Mouse (Mus musculus): Measurements from ENCODE around the gene Plcxd2. TPM values are rescaled to one million over a fixed set of nuclear protein-coding genes. Genes with fewer than 3 reads are reported as not detected.

The Plcxd2 gene
- polyA plus RNA-seq (2014; fragmentation: Illumina TruSeq; extraction: RNeasy Lipid Tissue Mini Kit (QIAGEN cat#74804); ENCODE audit: low read depth, low replicate concordance), result 0.24 TPM

DNA sequence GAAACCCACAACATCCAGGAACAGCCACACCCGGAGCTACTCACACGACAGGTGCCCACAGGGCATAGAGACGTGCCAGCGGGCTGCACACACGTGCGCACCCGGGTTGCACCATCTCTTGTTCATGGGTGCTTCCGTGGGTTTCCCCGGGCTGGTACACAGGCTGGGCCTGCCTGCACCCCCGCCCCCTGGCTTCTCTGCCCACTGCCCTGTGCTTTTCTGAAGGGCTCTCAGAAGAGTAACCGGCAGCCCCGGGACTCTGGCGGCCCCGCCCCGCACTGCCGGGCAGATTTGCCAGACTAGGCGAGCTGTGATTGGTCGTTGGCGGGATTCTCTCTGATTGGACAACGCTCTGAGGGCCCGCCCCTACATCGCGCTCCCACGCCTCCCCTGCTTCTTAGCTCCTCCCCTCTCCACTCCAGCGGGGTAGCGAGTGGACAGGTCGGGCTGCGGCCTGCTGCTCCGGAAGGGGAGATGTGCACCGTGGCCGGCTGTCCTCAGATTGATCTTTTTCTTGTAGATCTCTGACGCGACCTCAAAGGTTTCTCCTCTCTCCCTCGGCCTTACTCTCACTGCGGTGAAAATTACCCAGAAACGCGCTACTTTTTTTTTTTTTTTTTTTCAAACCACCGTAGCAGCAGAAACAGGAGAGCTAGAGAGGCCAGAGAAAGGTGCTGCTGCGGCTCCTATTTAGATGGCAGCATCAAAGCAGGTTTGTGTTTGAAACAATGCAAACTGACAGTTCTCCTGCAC, at the start of gene Plcxd2:
Gene Plcxd2, minus strand, starts transcription at position 66 of the 753 bp plus-strand sequence.

DNA sequence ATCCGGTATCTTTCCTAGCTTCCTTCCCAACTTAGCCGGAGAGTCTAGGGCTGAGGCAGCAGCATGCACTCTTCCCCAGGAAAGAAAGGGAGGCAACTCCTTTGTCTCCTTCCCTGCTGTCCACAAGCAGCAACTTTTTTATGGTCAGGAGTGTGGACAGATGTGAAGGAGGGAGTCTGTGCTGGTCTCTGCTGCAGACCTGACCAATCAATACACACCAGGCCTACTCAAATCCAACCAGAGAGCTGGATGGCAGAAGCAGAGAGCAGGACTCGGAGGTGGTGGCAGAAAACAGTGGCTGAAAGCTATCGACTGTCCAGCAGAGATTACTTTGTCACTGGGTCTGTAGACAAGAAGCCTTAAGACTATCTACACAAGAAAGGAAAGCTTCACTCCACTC, 56.6 kb downstream of the Plcxd2 start, which contains the start of gene Phldb2:
Gene Phldb2, minus strand, starts transcription at position 205 of the 400 bp plus-strand sequence.

Other genes starting within 250 kb of the Plcxd2 start
- gene Phldb2, start 56.6 kb downstream of the Plcxd2 start, polyA plus RNA-seq (2014; fragmentation: Illumina TruSeq; extraction: RNeasy Lipid Tissue Mini Kit (QIAGEN cat#74804); ENCODE audit: low read depth, low replicate concordance), result 14.3 TPM
- not detected for gene Cd96, start 110.0 kb upstream of the Plcxd2 start, polyA plus RNA-seq (2014; fragmentation: Illumina TruSeq; extraction: RNeasy Lipid Tissue Mini Kit (QIAGEN cat#74804); ENCODE audit: low read depth, low replicate concordance)
- not detected for gene Gm4737, start 144.9 kb upstream of the Plcxd2 start, polyA plus RNA-seq (2014; fragmentation: Illumina TruSeq; extraction: RNeasy Lipid Tissue Mini Kit (QIAGEN cat#74804); ENCODE audit: low read depth, low replicate concordance)